Mouse (Mus musculus): ENCODE measurements around the gene Sema5a. TPM values are rescaled to one million over a fixed set of nuclear protein-coding genes. Genes with fewer than 3 reads are reported as not detected.

Gene Sema5a
- total RNA-seq, 2 experiments from 2014 or later = 23.7 to 26.0 TPM

DNA sequence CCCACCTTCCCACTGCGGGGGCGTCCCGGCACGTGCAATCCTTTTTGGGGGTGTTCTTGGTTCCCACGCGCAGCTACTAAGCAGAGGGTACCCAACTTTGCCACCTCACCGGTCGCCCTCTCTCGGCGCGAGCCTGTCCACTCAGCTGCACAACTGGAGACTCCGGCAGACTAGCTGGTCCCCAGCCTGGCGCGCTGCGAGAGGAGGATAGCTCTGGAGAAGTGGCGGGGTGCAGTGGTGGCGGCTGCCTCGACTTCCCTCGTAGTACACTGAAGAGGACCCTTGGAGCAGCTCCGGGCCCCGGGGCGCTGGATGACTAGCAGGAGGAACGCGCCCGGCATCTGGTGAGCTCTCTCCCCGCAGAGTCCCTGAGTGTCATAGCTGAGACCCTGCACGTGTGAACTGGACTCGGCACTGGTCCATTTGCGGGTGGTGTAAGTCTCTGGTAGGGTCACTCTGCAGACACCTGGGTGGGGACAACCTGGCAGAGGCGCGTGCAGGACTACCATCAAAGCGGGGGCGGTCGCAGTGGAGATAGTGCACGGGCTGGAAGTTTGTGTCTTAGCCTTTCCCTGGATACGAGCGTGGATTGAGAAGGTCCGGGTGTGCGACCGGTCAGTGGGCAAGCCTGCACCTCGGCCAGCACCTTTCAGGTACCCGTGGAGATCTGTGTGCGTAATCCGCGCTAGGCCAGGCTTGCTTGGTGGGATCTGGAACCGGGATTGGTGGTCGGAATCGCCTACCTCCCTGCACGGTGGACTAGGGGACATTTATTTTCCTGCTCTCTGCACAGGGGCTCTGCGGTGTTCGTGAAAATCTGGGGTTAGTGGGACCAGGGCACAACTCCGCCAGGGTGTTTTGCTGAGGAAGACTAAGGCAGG, 586 bp downstream of the Sema5a start:
- intact Hi-C loops (cut with DNase I) = loop anchor here (5.0 to 10.0 kb wide), 4 partner anchors 230 to 630 kb away; no protein-coding TSS in a partner anchor

DNA sequence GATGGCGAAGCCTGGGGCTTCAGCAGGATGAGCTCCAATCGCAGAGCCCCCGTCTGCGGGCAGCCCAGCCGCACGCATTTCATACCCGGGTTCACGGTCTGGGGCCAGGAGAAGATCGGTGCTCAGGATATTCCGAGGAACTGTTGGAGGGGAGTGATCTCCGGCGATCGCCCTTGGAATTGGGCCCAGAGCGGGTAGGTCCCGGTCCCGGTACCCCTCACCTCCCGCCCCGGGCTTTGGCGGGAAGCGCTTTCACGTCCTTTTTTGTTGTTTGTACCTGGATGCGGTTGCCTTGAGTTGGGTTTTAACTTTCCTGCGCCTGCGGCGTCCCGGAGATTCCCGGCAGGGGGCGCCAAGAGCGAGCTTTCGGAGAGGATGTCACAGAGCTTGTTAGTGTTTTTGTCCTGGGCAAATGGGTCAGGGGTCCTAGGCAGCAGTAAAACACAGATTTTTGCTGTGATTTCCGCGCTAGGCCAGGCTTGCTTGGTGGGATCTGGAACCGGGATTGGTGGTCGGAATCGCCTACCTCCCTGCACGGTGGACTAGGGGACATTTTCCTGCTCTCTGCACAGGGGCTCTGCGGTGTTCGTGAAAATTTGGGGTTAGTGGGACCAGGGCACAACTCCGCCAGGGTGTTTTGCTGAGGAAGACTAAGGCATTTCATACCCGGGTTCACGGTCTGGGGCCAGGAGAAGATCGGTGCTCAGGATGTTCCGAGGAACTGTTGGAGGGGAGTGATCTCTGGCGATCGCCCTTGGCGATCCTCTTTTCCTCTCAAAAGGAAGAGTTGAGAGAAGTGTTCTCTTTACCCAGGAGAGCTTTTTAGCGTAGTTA, 1.4 kb downstream of the Sema5a start:
- DNase-seq (ENCODE audit: low spot score in 2 of 2) = peak; percentile 79 to 88
- intact Hi-C loops (cut with DNase I) = loop anchor here (2.0 to 10.0 kb wide), 6 partner anchors 193 to 631 kb away; no protein-coding TSS in a partner anchor

More for the DNA sequence above, 586 bp downstream of the Sema5a start:
- peak; percentile 37 to 45 for DNase-seq (ENCODE audit: low spot score in 2 of 2)

DNA sequence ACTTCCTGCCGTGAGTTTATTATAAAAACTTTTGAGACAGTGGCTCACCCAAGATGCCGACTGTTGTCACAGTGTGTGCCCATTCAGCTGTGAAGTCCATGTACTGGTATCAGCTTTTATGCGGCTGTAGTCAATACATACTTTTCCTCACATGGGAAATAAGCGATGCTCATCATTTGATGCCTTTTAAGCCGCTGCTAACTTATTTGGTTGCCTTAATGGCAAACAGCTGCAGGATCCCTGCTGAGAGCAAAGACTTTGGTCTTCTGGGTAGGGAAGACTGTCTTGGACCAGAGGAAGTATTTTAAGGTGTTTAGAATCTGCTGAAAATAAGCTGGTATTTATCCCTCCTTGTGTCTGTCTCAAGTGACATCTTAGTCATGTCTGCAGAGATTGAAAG, 2.7 kb downstream of the Sema5a start:
- intact Hi-C loops (cut with DNase I) = loop anchor here (2.0 to 10.0 kb wide), 6 partner anchors 192 to 632 kb away; no protein-coding TSS in a partner anchor
- DNase-seq (ENCODE audit: low spot score in 2 of 2) = no peak

DNA sequence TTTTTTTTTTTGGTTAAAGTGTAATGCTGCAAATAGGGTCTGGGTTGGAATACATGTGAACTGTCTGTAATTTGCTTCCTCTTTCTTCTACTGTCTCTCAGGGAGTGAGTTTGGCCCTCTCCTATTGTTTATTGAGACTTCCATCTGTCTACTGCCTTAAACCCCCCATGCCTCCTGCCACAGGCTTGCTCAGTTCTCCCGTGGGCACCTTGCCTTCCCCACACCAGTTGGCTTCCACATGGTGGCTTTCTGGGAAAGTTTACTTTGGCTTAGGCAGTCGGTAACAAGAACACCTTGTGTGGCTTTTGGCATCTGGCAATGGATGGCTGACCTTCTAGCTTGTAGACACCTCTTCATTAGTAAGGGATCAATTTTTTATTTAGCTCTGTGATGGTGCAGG, 10.2 kb downstream of the Sema5a start:
- DNase-seq (ENCODE audit: low spot score in 2 of 2) = no peak
- intact Hi-C loops (cut with DNase I) = no loop called here

DNA sequence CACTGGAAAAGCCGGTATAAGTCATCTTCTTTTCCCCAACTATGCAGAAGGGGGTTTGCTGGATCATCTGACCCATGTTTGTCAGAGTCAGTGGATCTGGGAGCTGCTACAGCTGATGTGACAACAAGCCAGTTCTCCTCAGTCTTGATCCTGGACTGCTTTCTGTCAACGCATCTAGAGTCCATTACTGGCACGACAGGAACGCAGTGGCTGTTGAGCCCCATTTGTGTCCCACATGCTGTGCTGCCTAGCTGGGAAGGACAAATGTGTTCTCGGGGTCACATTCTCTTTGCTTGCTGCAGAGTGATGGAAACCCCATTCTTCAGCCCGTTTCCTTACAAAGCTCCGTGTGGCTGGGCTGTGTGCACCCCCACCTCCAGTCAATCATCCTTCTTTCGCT, 12.7 kb downstream of the Sema5a start:
- intact Hi-C loops (cut with DNase I) = no loop called here
- DNase-seq (ENCODE audit: low spot score in 2 of 2) = no peak

DNA sequence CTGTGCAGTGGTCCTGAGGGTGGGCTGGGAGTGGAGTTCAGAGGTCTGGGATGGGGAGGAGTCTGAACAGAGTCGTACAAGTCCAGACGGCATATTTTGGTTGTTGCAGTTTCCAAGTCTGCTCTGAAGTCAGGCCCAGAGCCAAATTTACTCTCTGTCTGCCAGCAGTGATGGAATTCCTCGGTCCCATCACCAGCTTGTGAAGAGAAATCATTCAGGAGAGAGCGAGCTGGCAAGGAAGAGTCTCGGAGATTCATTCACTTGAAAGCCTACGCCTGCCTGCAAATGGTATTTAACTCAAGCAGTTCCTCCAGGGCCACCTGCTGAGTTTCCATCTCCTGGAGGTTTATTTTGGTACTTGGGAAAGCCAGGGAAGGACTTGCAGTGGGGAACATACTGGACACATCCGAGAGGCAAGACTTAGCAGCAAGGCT, 13.3 kb downstream of the Sema5a start:
- peak; percentile 54 to 61 for DNase-seq (ENCODE audit: low spot score in 2 of 2)

DNA sequence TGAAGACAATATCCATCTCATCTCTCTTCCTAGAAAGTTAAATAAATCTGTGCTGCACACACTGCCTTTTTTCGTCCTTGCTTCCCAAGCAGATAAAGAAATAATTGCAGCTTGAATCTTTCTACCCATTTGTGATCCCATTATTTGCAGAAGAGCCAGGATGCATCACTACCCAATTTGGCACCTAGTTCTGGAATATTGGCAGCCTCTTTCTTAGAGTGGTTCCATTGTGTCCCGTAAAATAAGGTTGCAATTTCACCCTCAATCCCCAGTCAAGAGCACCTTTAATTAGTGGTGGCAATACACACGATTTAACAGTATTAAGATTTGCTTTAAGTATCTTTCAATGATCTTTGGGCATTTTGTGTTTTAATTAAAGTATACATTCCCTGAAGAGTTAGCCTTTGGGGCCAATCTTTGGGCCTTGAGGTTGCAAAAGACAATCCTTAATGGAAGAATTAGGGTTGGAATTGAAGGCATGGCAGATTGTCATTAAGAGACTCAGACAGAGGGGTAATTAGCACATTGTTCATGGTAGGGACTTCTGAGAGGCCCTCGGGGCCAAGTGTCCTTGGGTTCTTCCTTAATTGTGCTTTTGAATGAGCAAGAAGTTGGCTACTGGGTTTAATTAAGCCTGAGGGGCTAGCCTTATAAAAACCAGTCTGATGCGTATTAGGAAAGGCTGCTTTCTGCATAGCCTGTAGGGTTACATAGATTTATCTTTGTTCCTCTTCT, 14.9 kb downstream of the Sema5a start:
- no peak for DNase-seq (ENCODE audit: low spot score in 2 of 2)
- intact Hi-C loops (cut with DNase I) = no loop called here

More for the DNA sequence above, 13.3 kb downstream of the Sema5a start:
- intact Hi-C loops (cut with DNase I) = no loop called here

DNA sequence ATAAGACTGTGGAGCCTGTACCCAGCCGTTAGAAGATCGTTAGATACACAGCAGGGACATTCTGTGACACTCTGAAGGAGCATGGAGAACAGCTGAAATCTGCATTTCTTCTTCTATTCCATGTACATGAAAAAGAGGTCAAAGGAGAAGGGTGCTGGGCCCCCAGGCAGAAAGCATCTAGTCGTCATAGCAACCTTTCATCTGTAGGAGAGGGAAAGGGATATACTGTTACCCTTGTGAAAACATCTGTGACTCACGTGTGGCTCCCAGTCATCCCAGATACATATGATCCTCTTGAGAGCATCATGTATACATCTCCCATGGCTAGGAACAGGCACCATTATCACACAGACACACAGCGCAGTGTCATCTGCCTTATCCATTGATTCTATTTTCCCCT, 16.3 kb downstream of the Sema5a start:
- intact Hi-C loops (cut with DNase I) = no loop called here
- DNase-seq (ENCODE audit: low spot score in 2 of 2) = no peak

DNA sequence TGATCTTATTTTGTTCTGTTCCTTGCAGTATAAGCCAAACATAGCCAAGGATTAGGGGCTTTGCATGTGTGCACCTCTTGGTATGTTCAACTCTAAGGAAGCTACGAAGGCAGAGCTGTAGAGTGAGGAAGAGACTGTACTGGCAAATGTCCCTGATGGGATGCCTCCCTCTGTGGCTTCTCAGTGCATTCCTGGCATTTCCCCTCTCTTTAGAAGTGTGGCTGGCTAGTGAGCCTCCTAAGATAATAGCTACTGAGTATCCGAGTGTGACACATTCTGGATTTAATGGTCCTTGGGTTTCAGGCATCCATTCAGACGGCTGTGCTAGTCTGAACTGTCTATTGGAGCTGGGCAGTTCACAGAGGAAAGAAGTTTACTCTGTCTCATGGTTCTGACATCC, 19.0 kb downstream of the Sema5a start:
- intact Hi-C loops (cut with DNase I) = no loop called here
- no peak for DNase-seq (ENCODE audit: low spot score in 2 of 2)

DNA sequence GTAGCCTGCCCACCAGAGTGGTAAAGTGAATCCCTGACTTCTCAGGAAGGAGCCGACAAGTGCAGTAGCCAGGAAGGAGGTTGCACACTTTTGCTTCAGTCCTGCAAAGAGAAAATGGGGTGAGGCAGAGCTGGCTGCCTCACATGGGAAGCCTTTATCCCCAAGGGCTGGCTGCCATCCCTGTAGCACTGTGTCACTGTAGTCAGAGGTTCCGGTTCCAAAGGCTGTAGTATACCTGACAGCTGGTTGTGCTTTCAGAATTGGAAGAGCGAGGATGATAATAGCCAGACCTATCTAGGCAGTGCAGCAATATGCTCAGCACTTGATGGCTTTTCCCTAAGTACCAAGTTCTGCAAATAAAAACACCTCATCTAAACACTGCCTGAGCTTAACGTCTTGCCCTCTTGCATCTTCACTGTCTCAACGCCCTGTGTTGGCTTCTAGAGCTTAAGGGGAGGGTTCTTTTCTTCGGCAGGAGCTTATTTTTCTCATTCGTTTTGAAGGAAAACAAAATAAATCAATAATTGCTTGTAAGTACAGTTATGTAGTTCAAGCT, 20.3 kb downstream of the Sema5a start:
- intact Hi-C loops (cut with DNase I) = no loop called here
- no peak for DNase-seq (ENCODE audit: low spot score in 2 of 2)

DNA sequence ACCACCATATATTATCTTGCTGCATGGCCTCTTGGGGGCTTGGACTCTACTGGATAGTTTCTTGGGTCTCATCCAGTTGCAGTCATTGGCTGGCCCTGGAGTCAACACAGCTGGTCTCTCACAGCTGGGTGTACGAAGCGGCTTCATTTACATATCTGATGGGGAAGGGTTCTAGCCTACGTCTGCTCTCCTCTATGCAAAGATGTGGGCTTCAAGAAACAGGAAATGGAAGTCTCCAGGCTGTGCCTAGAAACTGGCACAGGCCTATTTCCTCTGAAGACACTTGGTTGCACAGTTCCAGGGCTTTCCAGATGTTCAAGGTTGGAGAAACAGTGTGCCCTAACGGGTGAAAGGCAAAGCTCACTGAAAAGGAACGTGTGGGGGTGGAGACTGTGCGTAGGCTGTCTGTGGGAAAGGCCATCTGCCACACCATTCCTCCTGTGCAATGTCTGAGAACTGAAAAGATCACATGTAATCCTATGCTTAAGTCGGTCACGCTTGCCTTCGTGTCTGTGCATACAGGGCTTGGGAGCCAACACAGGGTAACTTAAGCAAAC, 20.8 kb downstream of the Sema5a start:
- intact Hi-C loops (cut with DNase I) = no loop called here
- DNase-seq (ENCODE audit: low spot score in 2 of 2) = peak in 1 of 2 experiments; percentile 33

DNA sequence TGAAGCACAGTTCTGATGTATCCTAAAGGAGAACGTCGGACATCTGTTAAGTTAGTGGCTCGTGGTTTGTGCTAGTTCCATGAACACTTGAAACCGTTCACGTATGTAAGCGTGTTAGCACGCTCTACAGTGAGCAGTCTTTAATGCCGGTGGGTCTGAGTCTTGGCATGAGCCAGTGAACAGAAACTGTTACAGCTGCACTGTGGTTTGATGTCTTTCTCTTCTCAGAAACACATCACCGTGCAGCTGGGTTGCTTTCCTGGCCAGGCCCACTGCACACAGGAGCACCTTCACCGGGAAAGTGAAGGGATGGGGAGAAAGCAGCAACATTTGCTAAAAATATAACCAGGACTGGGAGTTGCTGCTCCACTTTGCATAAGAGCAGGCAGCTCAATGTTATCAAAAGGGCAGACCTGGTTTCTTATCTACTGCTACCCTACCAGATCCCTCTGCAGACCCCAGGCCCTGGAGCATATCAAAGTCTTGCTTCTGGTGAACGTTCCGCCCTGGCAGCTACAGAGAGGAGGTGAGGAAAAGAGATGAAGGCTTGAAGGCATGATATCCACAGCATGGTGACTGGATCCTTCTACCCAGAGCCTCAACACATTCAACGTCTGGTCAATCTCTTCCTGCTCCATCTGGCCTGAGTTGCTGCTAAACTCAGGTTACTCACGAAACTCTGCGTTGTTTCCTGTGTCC, 21.7 kb downstream of the Sema5a start:
- intact Hi-C loops (cut with DNase I) = no loop called here
- DNase-seq (ENCODE audit: low spot score in 2 of 2) = no peak

DNA sequence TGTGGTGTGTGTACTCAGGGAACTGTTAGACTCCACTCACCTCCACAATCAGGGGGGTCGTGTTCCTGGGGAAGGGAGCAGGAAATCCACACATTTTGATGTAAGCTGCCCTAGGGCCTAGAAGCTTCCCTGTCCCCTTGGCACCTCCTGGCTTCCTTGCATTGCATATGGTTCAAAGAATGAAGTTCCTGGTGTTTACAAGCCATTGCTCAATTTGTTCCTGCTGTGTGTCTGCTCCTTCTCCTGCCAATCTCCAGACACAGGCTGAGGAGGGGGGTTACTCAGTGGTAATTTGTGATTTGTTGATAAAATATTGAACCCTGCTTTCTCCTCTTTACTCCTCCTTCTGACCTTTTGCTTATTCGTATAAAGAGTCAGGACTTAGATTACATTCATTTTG, 25.5 kb downstream of the Sema5a start:
- DNase-seq (ENCODE audit: low spot score in 2 of 2) = no peak
- intact Hi-C loops (cut with DNase I) = no loop called here

DNA sequence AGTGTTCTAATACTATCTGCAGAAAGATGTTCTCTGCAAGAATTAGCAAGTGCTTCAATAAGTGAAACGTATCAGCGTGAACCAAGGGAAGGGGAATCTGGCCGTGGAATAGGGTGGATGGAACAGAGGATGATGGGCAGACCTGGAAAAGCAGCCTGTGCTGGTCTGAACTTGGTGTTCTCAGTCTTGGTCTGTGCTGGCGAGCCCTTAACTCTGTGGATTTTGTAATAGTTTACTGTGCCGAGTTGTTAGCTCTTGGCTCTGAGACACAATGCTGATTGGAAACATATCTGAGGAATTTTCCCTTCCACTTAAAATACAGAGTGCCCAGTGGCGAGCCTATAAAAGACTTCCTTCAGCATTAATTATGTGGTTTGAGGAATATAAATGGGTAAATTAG, 29.3 kb downstream of the Sema5a start:
- no peak for DNase-seq (ENCODE audit: low spot score in 2 of 2)
- intact Hi-C loops (cut with DNase I) = no loop called here

DNA sequence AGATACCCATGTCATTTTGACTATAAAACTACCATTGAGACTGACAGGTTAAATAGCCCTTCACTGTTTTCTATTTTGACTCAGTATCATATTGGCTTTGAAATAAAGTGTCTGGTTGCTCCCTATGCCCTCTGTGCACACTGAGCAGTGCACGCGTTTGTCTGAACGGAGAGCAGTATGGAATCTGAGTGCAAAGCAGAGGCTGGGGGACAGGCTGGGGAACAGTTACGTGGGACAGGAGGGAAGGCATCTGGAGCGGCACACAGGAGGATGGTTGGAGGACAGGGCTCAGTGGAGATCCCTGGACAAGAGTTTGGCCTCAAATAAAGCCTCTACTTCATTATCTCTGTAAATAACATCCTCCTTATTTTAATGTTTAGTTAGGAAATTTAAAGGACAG, 30.4 kb downstream of the Sema5a start:
- no peak for DNase-seq (ENCODE audit: low spot score in 2 of 2)
- intact Hi-C loops (cut with DNase I) = no loop called here

DNA sequence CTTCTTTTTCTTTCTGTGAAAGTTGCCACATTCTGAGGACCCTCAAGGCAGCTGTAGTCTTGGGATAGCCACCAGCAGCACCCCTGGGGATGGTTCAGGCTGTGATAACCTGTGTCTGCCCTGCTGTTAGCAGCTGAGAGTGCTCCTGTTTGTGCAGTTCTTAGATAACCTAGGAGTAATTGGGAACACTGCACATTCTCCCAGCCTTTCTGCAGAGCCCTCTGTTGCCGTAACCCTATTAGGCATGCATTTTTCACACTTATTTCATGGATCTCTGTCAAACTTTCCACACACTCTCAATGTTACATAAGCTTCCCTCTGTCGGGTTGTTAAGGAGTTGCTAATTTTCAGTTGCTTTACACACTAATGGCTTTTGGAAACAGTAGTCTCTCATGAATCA, 34.0 kb downstream of the Sema5a start:
- no peak for DNase-seq (ENCODE audit: low spot score in 2 of 2)
- intact Hi-C loops (cut with DNase I) = no loop called here

DNA sequence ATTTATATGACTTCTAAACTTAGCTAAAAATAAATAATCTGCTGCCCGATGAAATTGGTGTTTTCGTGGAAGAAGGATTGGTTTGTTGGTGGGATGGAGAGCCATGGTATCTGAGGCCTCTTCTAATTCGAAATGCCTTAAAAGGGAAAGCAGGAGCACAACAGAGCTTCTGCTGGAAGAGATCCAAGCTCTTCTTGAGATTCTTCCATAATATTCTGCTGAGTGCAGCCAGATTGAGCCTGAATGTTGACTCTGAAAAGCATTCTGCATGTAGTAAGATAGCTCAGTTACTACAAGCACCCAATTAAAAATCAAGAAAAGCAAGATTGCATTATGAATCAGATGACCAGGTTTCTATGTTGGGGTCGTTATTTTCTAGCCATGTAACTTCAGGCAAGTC, 36.8 kb downstream of the Sema5a start:
- intact Hi-C loops (cut with DNase I) = no loop called here
- no peak for DNase-seq (ENCODE audit: low spot score in 2 of 2)

DNA sequence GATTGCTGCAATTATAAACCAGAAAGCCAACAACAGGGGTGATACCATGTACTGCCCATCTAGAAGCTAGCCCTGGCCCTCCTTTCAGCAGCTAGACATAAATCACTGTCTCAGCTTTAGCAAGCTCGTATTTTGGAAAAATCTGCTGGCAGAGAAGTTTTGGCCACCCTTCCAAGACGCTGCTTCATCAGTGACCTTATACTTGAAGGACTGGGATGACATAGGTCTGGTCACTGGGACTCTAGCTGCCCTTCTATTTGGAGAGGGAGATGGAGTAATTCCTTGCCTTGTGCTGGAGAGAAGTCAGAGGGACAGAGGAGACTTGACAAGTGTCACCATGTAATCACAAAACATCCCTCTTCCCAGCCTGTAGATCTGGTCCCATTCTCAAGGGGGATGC, 40.1 kb downstream of the Sema5a start:
- intact Hi-C loops (cut with DNase I) = no loop called here
- DNase-seq (ENCODE audit: low spot score in 2 of 2) = no peak

DNA sequence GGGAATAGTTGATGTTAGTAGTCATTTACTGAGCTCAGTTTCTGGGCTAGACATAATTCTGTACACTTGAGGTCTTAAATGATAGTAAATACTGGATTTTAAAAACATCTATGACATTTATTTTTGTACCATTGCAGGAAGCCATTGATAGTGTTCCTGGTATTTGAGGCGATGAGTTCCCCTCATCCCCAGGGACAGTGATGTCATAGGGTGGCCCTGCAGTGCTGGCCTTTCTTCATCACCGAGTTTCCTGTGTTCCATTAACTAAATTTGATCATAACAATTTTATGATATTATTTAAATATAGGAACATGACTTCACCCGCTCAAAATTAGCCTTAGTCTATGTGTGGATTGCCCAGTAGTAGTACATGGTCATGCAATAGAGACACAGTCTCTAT, 41.7 kb downstream of the Sema5a start:
- no peak for DNase-seq (ENCODE audit: low spot score in 2 of 2)
- intact Hi-C loops (cut with DNase I) = no loop called here
